Mouse (Mus musculus) embryonic facial prominence, embryonic 15.5 days (tissue): ENCODE measurements at regions not wholly inside any gene's neighbourhood (a gene's known extent, or its start where the extent isn't known, plus 50 kb on each side); places are given as distances from the start of the nearest gene placed in this dataset.
"Not testable (repeated sequence)": the region's sequence is repeated elsewhere in the genome, so short reads cannot be mapped to it uniquely, and the experiment has no call there.

Source experiments
- ATAC-seq: fragments of 200-750 bp; cut with Nextera tagmentation; 2 replicates; pipeline ENCODE4 v1.8.0; 2017; ENCODE audit warnings: low read depth, moderate TSS enrichment; ENCODE audit not compliant: insufficient number of reproducible peaks, low FRiP score, low TSS enrichment
- H3K27ac ChIP-seq: fragments of 300-500 bp; sonication (generic); replicated peaks from 2 replicates; pipeline ENCODE4 v1.5.1; 2015; ENCODE audit warnings: mild to moderate bottlenecking, inconsistent platforms
- H3K27me3 ChIP-seq: fragments of 300-500 bp; sonication (generic); 2 replicates; pipeline ENCODE4 v1.6.1; 2015; ENCODE audit warnings: inconsistent platforms
- H3K36me3 ChIP-seq: fragments of 300-500 bp; sonication (generic); 2 replicates; pipeline ENCODE4 v1.6.1; 2015; ENCODE audit warnings: mild to moderate bottlenecking, inconsistent platforms
- H3K4me1 ChIP-seq: fragments of 300-500 bp; sonication (generic); 2 replicates; pipeline ENCODE4 v1.6.1; 2015; ENCODE audit warnings: inconsistent platforms
- H3K4me2 ChIP-seq: fragments of 300-500 bp; sonication (generic); replicated peaks from 2 replicates; pipeline ENCODE4 v1.6.1; 2015; ENCODE audit warnings: mild to moderate bottlenecking, inconsistent platforms
- H3K4me3 ChIP-seq: fragments of 300-500 bp; sonication (generic); replicated peaks from 2 replicates; pipeline ENCODE4 v1.5.1; 2015; ENCODE audit warnings: mild to moderate bottlenecking, inconsistent platforms
- H3K9ac ChIP-seq: fragments of 300-500 bp; sonication (generic); 2 replicates; pipeline ENCODE4 v1.6.1; 2015; ENCODE audit warnings: inconsistent platforms
- H3K9me3 ChIP-seq: fragments of 300-500 bp; sonication (generic); replicated peaks from 2 replicates; pipeline ENCODE4 v1.6.1; 2016; ENCODE audit warnings: inconsistent platforms
- WGBS: fragments of 180-500 bp; shearing (Covaris S2); methylation state at CpG from one replicate; pipeline ENCODE4 v1.1.7; 2015; 5-methylcytosine and 5-hydroxymethylcytosine counted together

GRCm38 (mm10) chr9:33123841-33124240 lies 487.8 kb downstream of the Ets1 start:
- Histone ChIP-seq H3K4me3 (no peak overlapping the region), H3K27me3 (no peaks in the 10 kb centered on the region), H3K4me1 (no peaks in the 10 kb centered on the region), H3K9me3 (no peaks in the 10 kb centered on the region), H3K27ac (no peak overlapping the region), H3K36me3 (no peaks in the 10 kb centered on the region), H3K4me2 (no peak overlapping the region), H3K9ac (no peak overlapping the region)
- ATAC-seq, result no peak
- 100% methylated on average over 1 of the region's 1 CpGs for WGBS

- no peaks in the 10 kb centered on the region for H3K36me3 ChIP-seq
- WGBS, result 15% methylated on average over 1 of the region's 1 CpGs
- ATAC-seq, result no peak
- no peak overlapping the region for H3K4me2 ChIP-seq
- no peaks in the 10 kb centered on the region for H3K27me3 ChIP-seq
- H3K27ac ChIP-seq, result no peak overlapping the region
- H3K4me3 ChIP-seq, result no peak overlapping the region
- no peak overlapping the region for H3K9ac ChIP-seq
- H3K4me1 ChIP-seq, result no peaks in the 10 kb centered on the region
- H3K9me3 ChIP-seq, result no peaks in the 10 kb centered on the region
Observed at GRCm38 (mm10) chr9:33152186-33152585, 516.2 kb downstream of the Ets1 start.

GRCm38 (mm10) chr9:33168159-33168558 lies 532.1 kb downstream of the Ets1 start:
- H3K27me3 ChIP-seq, result no peaks in the 10 kb centered on the region
- no peaks in the 10 kb centered on the region for H3K36me3 ChIP-seq
- H3K9ac ChIP-seq, result no peak overlapping the region
- H3K27ac ChIP-seq, result no peak overlapping the region
- H3K4me2 ChIP-seq, result no peak overlapping the region
- H3K4me1 ChIP-seq, result no peaks in the 10 kb centered on the region
- 61% methylated on average over 6 of the region's 6 CpGs for WGBS
- no peak for ATAC-seq
- no peaks in the 10 kb centered on the region for H3K9me3 ChIP-seq
- H3K4me3 ChIP-seq, result no peak overlapping the region

DNA sequence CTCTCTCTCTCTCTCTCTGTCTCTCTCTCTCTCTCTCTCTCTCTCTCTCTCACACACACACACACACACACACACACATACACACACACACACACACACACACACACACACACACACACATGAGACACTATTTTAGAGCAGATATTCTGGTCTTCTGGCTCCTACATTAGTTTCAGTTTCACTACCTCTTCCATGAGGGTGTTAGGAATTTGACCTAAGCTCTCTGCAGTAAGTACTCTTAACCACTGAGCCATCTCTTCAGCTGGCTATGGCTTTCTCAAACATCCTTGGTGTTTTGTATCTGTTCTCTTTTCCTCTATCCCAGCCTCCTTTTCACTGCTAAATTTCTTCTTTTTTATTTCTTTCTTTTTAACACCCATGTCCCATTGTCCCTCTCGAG lies 533.1 kb downstream of the Ets1 start:
- H3K27ac ChIP-seq, H3K36me3 ChIP-seq, H3K27me3 ChIP-seq, H3K4me3 ChIP-seq, H3K9me3 ChIP-seq, H3K9ac ChIP-seq, H3K4me1 ChIP-seq, H3K4me2 ChIP-seq, ATAC-seq: not testable (repeated sequence)
- 86% methylated on average over 1 of the region's 1 CpGs for WGBS

DNA sequence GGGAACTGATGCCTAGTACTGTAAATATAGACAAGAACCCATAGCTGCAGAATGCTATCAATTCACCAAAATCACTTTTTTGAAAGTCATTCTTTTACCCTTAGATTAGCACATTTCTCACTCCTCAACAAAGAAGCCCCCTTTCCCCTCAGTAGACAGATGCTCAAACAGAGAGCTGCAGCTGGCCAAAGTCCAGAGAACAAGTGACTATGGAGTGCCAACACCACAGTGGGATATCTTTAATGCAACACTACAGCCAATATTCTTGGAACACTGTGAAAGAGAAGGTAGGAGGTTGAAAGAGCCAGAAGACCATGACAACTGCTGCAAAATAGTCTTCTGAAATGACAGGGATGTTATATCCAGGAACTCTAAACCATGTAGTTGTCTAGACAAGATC lies 544.0 kb downstream of the Ets1 start:
- H3K27ac ChIP-seq, result no peak overlapping the region
- H3K9ac ChIP-seq, result no peak overlapping the region
- no peak overlapping the region for H3K4me3 ChIP-seq

GRCm38 (mm10) chr9:33187187-33187586 lies 551.2 kb downstream of the Ets1 start:
- Histone ChIP-seq H3K27me3 (no peaks in the 10 kb centered on the region), H3K4me1 (no peaks in the 10 kb centered on the region), H3K4me3 (no peak overlapping the region), H3K9ac (no peak overlapping the region), H3K4me2 (no peak overlapping the region), H3K36me3 (no peaks in the 10 kb centered on the region), H3K9me3 (no peaks in the 10 kb centered on the region), H3K27ac (no peak overlapping the region)
- ATAC-seq, result no peak
- 75% methylated on average over 3 of the region's 3 CpGs for WGBS

More for the DNA sequence above, 544.0 kb downstream of the Ets1 start:
- no peak for ATAC-seq
- no peaks in the 10 kb centered on the region for H3K36me3 ChIP-seq
- no peaks in the 10 kb centered on the region for H3K27me3 ChIP-seq
- H3K9me3 ChIP-seq, result no peaks in the 10 kb centered on the region
- H3K4me1 ChIP-seq, result no peaks in the 10 kb centered on the region
- no peak overlapping the region for H3K4me2 ChIP-seq

DNA sequence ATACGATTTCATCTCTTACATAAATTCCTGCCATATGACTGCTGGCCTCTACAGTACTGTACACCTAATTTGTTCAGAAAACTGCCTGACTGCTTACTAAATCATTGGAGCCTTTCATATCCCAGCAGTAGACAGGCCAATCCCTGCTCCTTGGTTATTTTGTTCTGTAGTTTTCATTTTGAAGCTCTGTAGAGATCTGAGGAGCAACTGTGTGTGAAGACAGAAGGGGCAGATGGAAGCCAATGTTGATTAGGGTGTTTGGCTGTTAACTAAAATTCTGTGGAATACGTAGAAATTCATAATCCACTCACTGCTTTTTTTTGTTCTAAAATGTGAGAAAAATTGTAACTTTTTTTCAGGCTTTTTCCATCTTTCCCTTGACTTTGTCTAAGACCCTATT lies 573.1 kb downstream of the Ets1 start:
- no peak overlapping the region for H3K9ac ChIP-seq
- 55% methylated on average over 2 of the region's 2 CpGs for WGBS
- no peaks in the 10 kb centered on the region for H3K4me1 ChIP-seq
- no peak overlapping the region for H3K4me3 ChIP-seq
- no peaks in the 10 kb centered on the region for H3K36me3 ChIP-seq
- no peak for ATAC-seq
- H3K9me3 ChIP-seq, result no peaks in the 10 kb centered on the region
- H3K27me3 ChIP-seq, result no peaks in the 10 kb centered on the region
- no peak overlapping the region for H3K4me2 ChIP-seq
- H3K27ac ChIP-seq, result no peak overlapping the region

- H3K9ac ChIP-seq, result no peak overlapping the region
- no peaks in the 10 kb centered on the region for H3K4me1 ChIP-seq
- H3K36me3 ChIP-seq, result no peaks in the 10 kb centered on the region
- WGBS, result 52% methylated on average over 1 of the region's 1 CpGs
- no peak overlapping the region for H3K27ac ChIP-seq
- no peak for ATAC-seq
- no peaks in the 10 kb centered on the region for H3K27me3 ChIP-seq
- no peak overlapping the region for H3K4me3 ChIP-seq
- no peak overlapping the region for H3K4me2 ChIP-seq
- H3K9me3 ChIP-seq, result no peaks in the 10 kb centered on the region
Observed at GRCm38 (mm10) chr9:33214523-33214922, 578.5 kb downstream of the Ets1 start.

DNA sequence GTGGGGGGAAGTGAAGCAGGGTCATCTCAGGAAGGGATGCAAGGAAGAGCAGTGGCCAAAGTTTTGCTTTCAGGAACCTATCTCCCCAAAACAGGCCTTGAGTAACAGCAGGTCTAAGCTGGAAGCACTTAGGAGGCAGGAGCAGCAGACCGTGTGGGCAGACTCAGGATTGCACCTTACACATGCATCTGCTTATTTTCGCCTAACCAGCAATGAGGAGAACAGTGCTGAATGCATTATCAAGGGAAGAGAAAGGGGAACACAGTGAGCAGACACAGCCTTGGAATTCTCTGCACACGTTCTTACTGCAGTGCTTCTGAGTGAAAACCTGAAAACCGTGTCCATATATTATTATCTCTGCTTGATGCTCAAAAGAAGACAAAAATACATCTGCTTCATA lies 585.0 kb downstream of the Ets1 start:
- ATAC-seq, result no peak
- no peak overlapping the region for H3K27ac ChIP-seq
- 68% methylated on average over 4 of the region's 4 CpGs for WGBS

GRCm38 (mm10) chr9:33222066-33222805 lies 586.2 kb downstream of the Ets1 start:
- no peak for ATAC-seq
- 44% methylated on average over 11 of the region's 11 CpGs for WGBS
- H3K4me3 ChIP-seq, result no peak overlapping the region
- H3K4me2 ChIP-seq, result no peak overlapping the region
- no peaks in the 10 kb centered on the region for H3K9me3 ChIP-seq
- H3K9ac ChIP-seq, result no peak overlapping the region
- H3K36me3 ChIP-seq, result no peaks in the 10 kb centered on the region
- no peak overlapping the region for H3K27ac ChIP-seq
- no peaks in the 10 kb centered on the region for H3K4me1 ChIP-seq
- no peaks in the 10 kb centered on the region for H3K27me3 ChIP-seq

More for the DNA sequence above, 585.0 kb downstream of the Ets1 start:
- H3K9me3 ChIP-seq, result no peaks in the 10 kb centered on the region
- no peaks in the 10 kb centered on the region for H3K36me3 ChIP-seq
- no peak overlapping the region for H3K4me3 ChIP-seq
- no peak overlapping the region for H3K9ac ChIP-seq
- H3K4me2 ChIP-seq, result no peak overlapping the region
- no peaks in the 10 kb centered on the region for H3K4me1 ChIP-seq
- H3K27me3 ChIP-seq, result no peaks in the 10 kb centered on the region

GRCm38 (mm10) chr9:33233699-33234131 lies 597.7 kb downstream of the Ets1 start:
- ATAC-seq, result no peak

DNA sequence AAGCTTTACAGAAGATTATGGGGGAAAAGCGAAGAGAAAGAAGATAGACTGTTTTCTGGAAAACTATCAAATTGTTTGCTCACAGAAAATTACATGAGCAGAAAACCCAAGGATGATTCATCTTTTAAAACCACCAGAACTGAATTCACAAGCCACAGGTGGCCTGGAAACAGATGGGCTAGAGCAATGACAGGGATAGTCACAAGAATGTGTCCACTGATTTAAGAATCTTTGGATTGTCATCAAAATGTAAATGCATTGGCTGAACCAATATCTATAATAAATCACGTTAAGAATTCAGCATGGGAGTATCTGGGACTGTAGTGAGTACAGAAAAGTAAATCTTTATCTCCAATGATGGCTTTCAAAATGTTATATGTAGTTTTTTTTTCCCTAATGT lies 602.2 kb downstream of the Ets1 start:
- no peaks in the 10 kb centered on the region for H3K9me3 ChIP-seq
- no peak for ATAC-seq
- 73% methylated on average over 2 of the region's 2 CpGs for WGBS

More at GRCm38 (mm10) chr9:33233699-33234131, 597.7 kb downstream of the Ets1 start:
- no peak overlapping the region for H3K27ac ChIP-seq
- H3K4me3 ChIP-seq, result no peak overlapping the region
- 26% methylated on average over 9 of the region's 9 CpGs for WGBS
- H3K9ac ChIP-seq, result no peak overlapping the region
- H3K9me3 ChIP-seq, result no peaks in the 10 kb centered on the region
- H3K4me1 ChIP-seq, result no peaks in the 10 kb centered on the region
- no peak overlapping the region for H3K4me2 ChIP-seq
- H3K27me3 ChIP-seq, result no peaks in the 10 kb centered on the region
- H3K36me3 ChIP-seq, result no peaks in the 10 kb centered on the region

More for the DNA sequence above, 602.2 kb downstream of the Ets1 start:
- H3K4me1 ChIP-seq, result no peaks in the 10 kb centered on the region
- no peaks in the 10 kb centered on the region for H3K36me3 ChIP-seq
- no peak overlapping the region for H3K27ac ChIP-seq
- H3K27me3 ChIP-seq, result no peaks in the 10 kb centered on the region
- no peak overlapping the region for H3K4me3 ChIP-seq
- H3K4me2 ChIP-seq, result no peak overlapping the region
- no peak overlapping the region for H3K9ac ChIP-seq
